Mouse (Mus musculus): Measurements from ENCODE around the gene Vmn1r113. TPM values are rescaled to one million over a fixed set of nuclear protein-coding genes. Genes with fewer than 3 reads are reported as not detected.
"Not testable (repeated sequence)": the region's sequence is repeated elsewhere in the genome, so short reads cannot be mapped to it uniquely, and the experiment has no call there.

Gene Vmn1r113
- not detected in 2 replicates for total RNA-seq (2012; rRNA removed)
- not detected for polyA plus RNA-seq (2012; ENCODE audit: insufficient read depth in 1 of 2, insufficient read length in 2 of 2, low read depth in 1 of 2, low replicate concordance in 2 of 2, missing spikeins in 1 of 2)

GRCm38 (mm10) chr7:20786985-20787384, at the start of gene Vmn1r113:
TSS of gene Vmn1r113 (plus strand) at chr7:20787285.
- H3K4me1 ChIP-seq (ENCODE audit: control insufficient read depth in 1 of 2, insufficient read depth in 2 of 2, low read length in 2 of 2); H3K36me3 ChIP-seq (ENCODE audit: control insufficient read depth in 1 of 2, insufficient read depth in 2 of 2, low read length in 2 of 2); H3K9me3 ChIP-seq (replicated peaks; ENCODE audit: insufficient read depth, low read length); H3K27me3 ChIP-seq (ENCODE audit: control insufficient read depth in 1 of 2, insufficient read depth in 2 of 2, low read length in 2 of 2); H3K9ac ChIP-seq (ENCODE audit: control insufficient read depth, low read depth, low read length, poor library complexity, severe bottlenecking); DNase-seq (ENCODE audit: low read depth, low spot score); H3K79me2 ChIP-seq (ENCODE audit: control insufficient read depth, insufficient read depth, low read length, poor library complexity); H3K27ac ChIP-seq (ENCODE audit: control insufficient read depth, low read depth, low read length); H3K4me3 ChIP-seq (ENCODE audit: control insufficient read depth in 1 of 2, insufficient read depth in 1 of 2, low read depth in 2 of 2, low read length in 2 of 2): not testable (repeated sequence)

DNA sequence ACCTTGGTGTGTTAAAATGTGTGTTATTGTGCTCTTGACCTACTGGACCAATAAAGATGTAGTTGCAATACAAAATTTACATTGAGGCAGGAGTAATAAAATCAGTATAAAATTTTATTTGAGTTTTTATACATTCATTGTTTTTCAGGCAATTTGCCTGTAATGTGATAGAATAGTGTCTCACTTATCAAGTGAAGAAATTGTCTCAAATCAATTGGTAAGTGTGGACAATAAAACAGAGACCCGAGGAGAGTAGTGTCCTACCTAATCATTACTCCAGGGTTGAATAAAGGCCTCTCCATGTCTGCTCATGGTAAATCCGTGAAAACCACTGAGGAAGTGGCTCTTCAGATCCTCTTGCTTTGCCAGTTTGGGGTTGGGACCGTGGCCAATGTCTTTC, 16.2 kb upstream of the Vmn1r113 start, which contains the start of gene Vmn1r112:
Gene Vmn1r112, plus strand, starts transcription at position 301 of the 400 bp plus-strand sequence.
- not testable (repeated sequence) for H3K79me2 ChIP-seq (ENCODE audit: control insufficient read depth, insufficient read depth, low read length, poor library complexity); DNase-seq (ENCODE audit: low read depth, low spot score); H3K27me3 ChIP-seq (ENCODE audit: control insufficient read depth in 1 of 2, insufficient read depth in 2 of 2, low read length in 2 of 2); H3K27ac ChIP-seq (ENCODE audit: control insufficient read depth, low read depth, low read length); H3K4me1 ChIP-seq (ENCODE audit: control insufficient read depth in 1 of 2, insufficient read depth in 2 of 2, low read length in 2 of 2); H3K9ac ChIP-seq (ENCODE audit: control insufficient read depth, low read depth, low read length, poor library complexity, severe bottlenecking); H3K4me3 ChIP-seq (ENCODE audit: control insufficient read depth in 1 of 2, insufficient read depth in 1 of 2, low read depth in 2 of 2, low read length in 2 of 2); H3K36me3 ChIP-seq (ENCODE audit: control insufficient read depth in 1 of 2, insufficient read depth in 2 of 2, low read length in 2 of 2); H3K9me3 ChIP-seq (replicated peaks; ENCODE audit: insufficient read depth, low read length)

DNA sequence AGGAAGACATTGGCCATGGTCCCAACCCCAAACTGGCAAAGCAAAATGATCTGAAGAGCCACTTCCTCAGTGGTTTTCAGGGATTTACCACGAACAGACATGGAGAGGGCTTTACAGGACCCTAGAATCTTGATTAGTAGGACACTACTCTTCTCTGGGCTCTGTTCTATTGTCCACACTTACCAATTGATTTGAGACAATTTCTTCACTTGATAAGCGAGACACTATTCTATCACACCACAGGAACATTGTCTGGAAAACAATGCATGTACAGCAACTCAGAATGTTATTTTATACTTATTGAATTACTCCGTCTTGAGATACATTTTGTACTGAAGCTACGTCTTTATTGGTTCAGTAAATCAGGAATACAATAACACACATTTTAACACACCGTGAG, 25.0 kb downstream of the Vmn1r113 start, which contains the start of gene Vmn1r114:
Gene Vmn1r114, minus strand, starts transcription at position 101 of the 400 bp plus-strand sequence.
- not testable (repeated sequence) for H3K4me3 ChIP-seq (ENCODE audit: control insufficient read depth in 1 of 2, insufficient read depth in 1 of 2, low read depth in 2 of 2, low read length in 2 of 2); DNase-seq (ENCODE audit: low read depth, low spot score); H3K36me3 ChIP-seq (ENCODE audit: control insufficient read depth in 1 of 2, insufficient read depth in 2 of 2, low read length in 2 of 2); H3K79me2 ChIP-seq (ENCODE audit: control insufficient read depth, insufficient read depth, low read length, poor library complexity); H3K27ac ChIP-seq (ENCODE audit: control insufficient read depth, low read depth, low read length); H3K27me3 ChIP-seq (ENCODE audit: control insufficient read depth in 1 of 2, insufficient read depth in 2 of 2, low read length in 2 of 2); H3K4me1 ChIP-seq (ENCODE audit: control insufficient read depth in 1 of 2, insufficient read depth in 2 of 2, low read length in 2 of 2); H3K9ac ChIP-seq (ENCODE audit: control insufficient read depth, low read depth, low read length, poor library complexity, severe bottlenecking); H3K9me3 ChIP-seq (replicated peaks; ENCODE audit: insufficient read depth, low read length)

Other genes with a start within 250 kb of the Vmn1r113 start
- not detected in 2 replicates for gene Gm5726, start 241.5 kb upstream of the Vmn1r113 start, total RNA-seq (2012; rRNA removed)
- not detected for gene Gm5726, start 241.5 kb upstream of the Vmn1r113 start, polyA plus RNA-seq (2012; ENCODE audit: insufficient read depth in 1 of 2, insufficient read length in 2 of 2, low read depth in 1 of 2, low replicate concordance in 2 of 2, missing spikeins in 1 of 2)
- not detected in 2 replicates for gene Gm4141, start 211.0 kb upstream of the Vmn1r113 start, total RNA-seq (2012; rRNA removed)
- gene Gm4141, start 211.0 kb upstream of the Vmn1r113 start, polyA plus RNA-seq (2012; ENCODE audit: insufficient read depth in 1 of 2, insufficient read length in 2 of 2, low read depth in 1 of 2, low replicate concordance in 2 of 2, missing spikeins in 1 of 2) = not detected
- gene Gm4513, start 188.3 kb upstream of the Vmn1r113 start, total RNA-seq (2012; rRNA removed) = not detected in 2 replicates
- not detected for gene Gm4513, start 188.3 kb upstream of the Vmn1r113 start, polyA plus RNA-seq (2012; ENCODE audit: insufficient read depth in 1 of 2, insufficient read length in 2 of 2, low read depth in 1 of 2, low replicate concordance in 2 of 2, missing spikeins in 1 of 2)
- not detected in 2 replicates for gene Vmn1r107, start 118.4 kb upstream of the Vmn1r113 start, total RNA-seq (2012; rRNA removed)
- not detected for gene Vmn1r107, start 118.4 kb upstream of the Vmn1r113 start, polyA plus RNA-seq (2012; ENCODE audit: insufficient read depth in 1 of 2, insufficient read length in 2 of 2, low read depth in 1 of 2, low replicate concordance in 2 of 2, missing spikeins in 1 of 2)
- gene Vmn1r111, start 84.1 kb upstream of the Vmn1r113 start, total RNA-seq (2012; rRNA removed) = not detected in 2 replicates
- not detected for gene Vmn1r111, start 84.1 kb upstream of the Vmn1r113 start, polyA plus RNA-seq (2012; ENCODE audit: insufficient read depth in 1 of 2, insufficient read length in 2 of 2, low read depth in 1 of 2, low replicate concordance in 2 of 2, missing spikeins in 1 of 2)
- gene Gm10668, start 56.7 kb upstream of the Vmn1r113 start, total RNA-seq (2012; rRNA removed) = not detected in 2 replicates
- not detected for gene Gm10668, start 56.7 kb upstream of the Vmn1r113 start, polyA plus RNA-seq (2012; ENCODE audit: insufficient read depth in 1 of 2, insufficient read length in 2 of 2, low read depth in 1 of 2, low replicate concordance in 2 of 2, missing spikeins in 1 of 2)
- not detected in 2 replicates for gene Vmn1r112, start 16.1 kb upstream of the Vmn1r113 start, total RNA-seq (2012; rRNA removed)
- not detected for gene Vmn1r112, start 16.1 kb upstream of the Vmn1r113 start, polyA plus RNA-seq (2012; ENCODE audit: insufficient read depth in 1 of 2, insufficient read length in 2 of 2, low read depth in 1 of 2, low replicate concordance in 2 of 2, missing spikeins in 1 of 2)
- not detected in 2 replicates for gene Vmn1r114, start 24.9 kb downstream of the Vmn1r113 start, total RNA-seq (2012; rRNA removed)
- gene Vmn1r114, start 24.9 kb downstream of the Vmn1r113 start, polyA plus RNA-seq (2012; ENCODE audit: insufficient read depth in 1 of 2, insufficient read length in 2 of 2, low read depth in 1 of 2, low replicate concordance in 2 of 2, missing spikeins in 1 of 2) = not detected
- gene Vmn1r115, start 57.7 kb downstream of the Vmn1r113 start, total RNA-seq (2012; rRNA removed) = not detected in 2 replicates
- not detected for gene Vmn1r115, start 57.7 kb downstream of the Vmn1r113 start, polyA plus RNA-seq (2012; ENCODE audit: insufficient read depth in 1 of 2, insufficient read length in 2 of 2, low read depth in 1 of 2, low replicate concordance in 2 of 2, missing spikeins in 1 of 2)
- gene Vmn1r116, start 85.0 kb downstream of the Vmn1r113 start, total RNA-seq (2012; rRNA removed) = not detected in 2 replicates
- not detected for gene Vmn1r116, start 85.0 kb downstream of the Vmn1r113 start, polyA plus RNA-seq (2012; ENCODE audit: insufficient read depth in 1 of 2, insufficient read length in 2 of 2, low read depth in 1 of 2, low replicate concordance in 2 of 2, missing spikeins in 1 of 2)
- gene Vmn1r117, start 96.8 kb downstream of the Vmn1r113 start, total RNA-seq (2012; rRNA removed) = not detected in 2 replicates
- gene Vmn1r117, start 96.8 kb downstream of the Vmn1r113 start, polyA plus RNA-seq (2012; ENCODE audit: insufficient read depth in 1 of 2, insufficient read length in 2 of 2, low read depth in 1 of 2, low replicate concordance in 2 of 2, missing spikeins in 1 of 2) = not detected
- gene Vmn1r118, start 125.1 kb downstream of the Vmn1r113 start, total RNA-seq (2012; rRNA removed) = not detected in 2 replicates
- not detected for gene Vmn1r118, start 125.1 kb downstream of the Vmn1r113 start, polyA plus RNA-seq (2012; ENCODE audit: insufficient read depth in 1 of 2, insufficient read length in 2 of 2, low read depth in 1 of 2, low replicate concordance in 2 of 2, missing spikeins in 1 of 2)
- not detected in 2 replicates for gene Vmn1r119, start 225.2 kb downstream of the Vmn1r113 start, total RNA-seq (2012; rRNA removed)
- not detected for gene Vmn1r119, start 225.2 kb downstream of the Vmn1r113 start, polyA plus RNA-seq (2012; ENCODE audit: insufficient read depth in 1 of 2, insufficient read length in 2 of 2, low read depth in 1 of 2, low replicate concordance in 2 of 2, missing spikeins in 1 of 2)